Mouse (Mus musculus) adrenal gland, adult 18-20 months (tissue): ENCODE measurements at regions not wholly inside any gene's neighbourhood (a gene's known extent, or its start where the extent isn't known, plus 50 kb on each side); places are given as distances from the start of the nearest gene placed in this dataset.

ENCODE experiments used
- DNase-seq, 2 experiments: peaks; one replicate each; pipeline ENCODE4 v3.0.0; 2021 to 2022; ENCODE audit warnings: low spot score in 2 of 2

DNA sequence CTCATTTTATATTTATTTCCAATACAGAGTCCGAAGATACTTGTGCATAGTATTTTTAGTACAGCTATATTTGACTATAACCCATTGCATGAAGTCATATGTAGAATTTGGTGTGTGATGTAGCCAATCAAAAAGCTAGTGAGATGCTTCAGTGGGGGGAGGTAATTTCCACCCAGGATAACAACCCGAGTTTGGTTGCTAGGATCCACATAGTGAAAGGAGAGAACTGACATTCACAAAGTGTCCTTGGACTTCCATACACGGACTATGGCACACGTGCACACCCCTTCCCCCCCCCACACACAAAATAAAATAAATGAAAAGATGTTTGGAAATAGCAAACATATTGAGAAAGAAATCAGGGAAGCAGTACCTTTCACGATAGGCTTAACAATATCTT lies 137.2 kb downstream of the Gm815 start:
- DNase-seq: no peak

DNA sequence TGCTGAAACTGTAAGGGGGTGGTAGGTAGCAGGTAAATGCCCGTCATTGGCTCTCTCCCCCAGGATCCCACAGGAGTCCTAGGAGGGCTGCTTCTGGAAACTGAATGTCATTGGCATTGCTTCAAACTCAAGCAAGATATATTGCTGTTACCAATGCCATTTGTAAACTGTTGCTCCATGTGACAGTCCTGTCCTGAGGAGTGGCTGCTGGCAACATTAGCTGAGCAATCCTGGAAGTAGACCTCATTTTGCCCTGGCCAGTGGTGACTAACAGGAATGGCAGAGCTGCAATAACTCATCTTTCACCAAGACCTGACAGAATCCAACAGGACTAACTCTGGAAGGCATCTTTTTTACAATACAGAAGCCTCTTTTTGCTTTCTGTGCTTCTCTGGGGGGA lies 143.2 kb downstream of the Gm815 start:
- DNase-seq: peak in 1 of 2 experiments; percentile 14

DNA sequence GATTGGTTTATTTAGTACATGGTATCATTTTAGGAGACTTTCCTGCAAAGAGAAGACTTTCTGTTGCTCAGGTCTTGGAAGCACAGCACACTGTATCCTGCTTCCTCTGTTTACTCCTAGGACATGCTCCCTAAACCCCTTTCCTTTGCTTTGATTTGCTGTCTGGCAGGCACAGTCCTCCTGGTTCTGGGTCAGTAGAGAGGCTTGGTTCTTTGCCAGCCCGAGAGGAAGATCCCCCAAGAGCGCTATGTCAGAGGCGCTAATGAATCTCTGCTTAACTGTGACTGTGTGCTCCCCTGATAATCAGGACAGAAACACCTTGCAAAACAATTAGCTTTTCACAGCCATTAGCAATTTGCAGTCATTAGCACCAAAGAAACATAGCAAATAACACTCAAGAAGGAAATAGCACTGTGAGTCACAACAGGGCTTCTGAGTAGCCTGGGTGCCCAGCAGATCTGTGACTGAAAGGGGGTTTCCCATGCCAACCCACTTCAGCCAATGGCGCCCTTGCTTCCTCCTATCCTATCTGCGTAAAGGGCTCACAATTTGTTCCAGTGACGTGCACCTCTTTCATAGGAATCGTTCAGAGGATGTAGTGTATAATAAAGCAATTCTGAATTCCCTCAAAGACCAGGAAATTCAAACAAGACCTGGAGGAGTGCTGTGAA lies 145.5 kb downstream of the Gm815 start:
- no peak for DNase-seq

GRCm38 (mm10) chr19:27032621-27033020 lies 146.9 kb downstream of the Gm815 start:
- DNase-seq: no peak

DNA sequence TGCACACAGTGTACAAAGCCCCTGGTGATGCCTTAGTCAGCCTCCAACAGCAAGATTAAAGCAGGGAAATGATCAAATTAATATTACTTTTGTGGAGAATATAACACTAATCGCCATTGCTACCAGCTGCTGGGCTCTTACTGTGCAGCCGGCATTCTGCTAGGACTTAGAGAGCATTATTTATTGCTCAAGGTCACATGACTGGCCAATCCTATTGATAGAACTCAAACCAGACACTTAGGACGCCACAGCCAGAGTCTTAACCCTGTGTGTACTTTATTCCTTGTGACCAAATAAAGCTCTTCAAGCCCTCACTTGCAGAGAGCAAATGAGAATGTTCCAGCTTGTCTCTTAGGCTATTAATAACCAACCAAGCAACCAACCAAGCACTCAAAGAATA lies 152.6 kb downstream of the Gm815 start:
- no peak for DNase-seq

DNA sequence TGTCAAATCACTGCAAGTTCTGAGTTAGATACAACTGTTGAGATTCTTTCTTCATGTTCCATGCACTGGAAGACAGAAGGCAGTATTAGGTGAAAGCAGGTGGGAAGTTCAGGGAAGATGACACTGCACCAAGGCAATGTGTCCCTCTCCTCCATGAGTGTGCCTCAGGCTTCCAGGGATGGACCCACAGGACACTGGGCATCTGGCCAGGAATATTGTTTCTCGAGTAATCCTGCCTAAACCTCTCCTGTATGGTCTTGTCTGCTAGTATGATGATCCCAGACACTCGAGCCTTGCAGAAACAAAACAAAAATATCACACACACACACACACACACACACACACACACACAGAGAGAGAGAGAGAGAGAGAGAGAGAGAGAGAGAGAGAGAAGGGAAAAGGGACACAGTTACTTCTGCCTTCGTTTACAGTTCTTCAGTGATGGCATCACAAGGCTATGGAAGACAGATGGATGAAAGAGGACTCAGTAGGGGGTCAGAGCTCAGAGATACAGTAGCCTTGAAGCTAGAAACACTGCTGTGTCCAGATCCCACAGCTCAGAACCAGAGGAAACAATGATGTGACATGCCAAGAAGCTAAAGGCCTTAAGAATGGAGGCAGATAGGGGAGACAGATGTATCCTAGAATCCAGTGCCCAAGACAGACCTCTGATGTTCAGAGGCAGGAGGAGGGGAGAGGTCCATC lies 154.8 kb downstream of the Gm815 start:
- DNase-seq: no peak

DNA sequence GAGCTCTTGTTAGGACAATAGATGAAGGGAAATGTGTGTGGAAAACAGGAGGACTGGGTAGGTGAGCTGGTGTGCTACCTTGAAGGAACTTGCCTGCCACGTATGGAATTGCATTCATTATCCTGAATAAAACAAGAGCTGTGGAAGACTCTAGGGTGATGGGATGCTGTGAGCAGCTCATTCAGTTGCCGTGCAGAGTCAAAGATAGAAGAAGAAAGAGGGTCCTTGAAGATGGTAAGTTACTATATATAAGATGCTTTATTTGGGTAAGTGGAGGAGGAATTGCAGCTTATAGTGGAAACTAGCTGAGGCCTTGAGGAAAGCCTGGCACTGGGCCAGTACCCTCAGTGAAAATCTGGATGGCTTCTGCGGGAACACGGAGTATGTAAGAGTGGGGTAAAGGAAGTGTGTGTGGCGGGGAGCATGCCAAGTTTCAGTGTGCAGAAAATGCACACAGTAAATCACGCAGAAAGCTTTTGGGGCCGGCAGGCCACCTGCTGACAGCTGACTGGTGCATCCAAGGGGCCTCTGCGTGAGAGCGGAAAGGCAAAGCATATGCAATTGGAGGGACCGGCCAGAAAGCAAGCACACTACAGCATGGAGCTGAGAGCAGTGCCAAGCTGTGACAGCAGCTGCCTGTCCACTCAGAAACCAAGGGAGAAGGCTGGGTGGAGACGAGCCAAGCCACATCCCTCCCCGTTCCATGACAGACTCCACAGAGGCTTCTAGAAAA lies 149.7 kb upstream of the Vldlr start:
- DNase-seq: peak; percentile 3 to 32

DNA sequence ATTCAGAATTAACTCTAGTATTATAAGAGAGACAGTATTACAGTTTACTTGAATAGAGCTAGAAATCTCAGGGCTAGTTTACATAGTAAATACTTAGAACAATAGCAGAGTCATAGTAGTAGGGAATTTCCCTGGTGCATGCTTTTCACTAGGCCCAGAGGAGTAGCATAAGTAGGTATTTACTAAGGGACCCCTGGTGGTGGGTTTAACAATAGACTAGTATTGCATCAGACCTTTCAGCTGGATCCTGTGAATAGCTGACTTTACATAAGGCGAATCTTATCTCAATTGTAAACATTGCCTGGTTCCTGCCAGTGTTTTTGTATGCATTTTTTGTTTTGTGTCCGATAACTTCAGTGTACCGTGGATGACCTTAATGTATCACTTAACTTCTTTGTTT lies 143.0 kb upstream of the Vldlr start:
- DNase-seq: no peak

DNA sequence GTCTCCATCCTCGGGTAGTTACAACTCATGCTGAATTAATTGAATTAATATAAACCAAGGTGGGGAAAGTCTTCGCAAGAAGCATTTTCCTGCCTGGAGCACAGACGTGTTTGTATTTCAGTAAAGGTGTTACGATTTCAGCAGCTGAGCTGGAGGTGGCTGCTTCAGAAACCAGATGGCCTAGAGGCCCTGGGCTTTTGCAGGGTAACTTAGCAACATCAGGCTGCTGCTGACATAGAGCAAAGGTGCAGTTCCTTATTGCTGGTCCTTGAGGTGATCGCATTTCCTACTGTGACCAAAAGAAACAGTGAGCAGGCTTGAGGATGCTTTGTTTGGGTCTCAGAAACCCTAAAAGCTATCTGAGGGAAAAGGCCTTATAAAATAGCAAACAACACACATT lies 141.3 kb upstream of the Vldlr start:
- DNase-seq: no peak

GRCm38 (mm10) chr19:27076920-27077512 lies 139.3 kb upstream of the Vldlr start:
- no peak for DNase-seq

- no peak for DNase-seq
Observed at GRCm38 (mm10) chr19:27087344-27087743, 128.9 kb upstream of the Vldlr start.

DNA sequence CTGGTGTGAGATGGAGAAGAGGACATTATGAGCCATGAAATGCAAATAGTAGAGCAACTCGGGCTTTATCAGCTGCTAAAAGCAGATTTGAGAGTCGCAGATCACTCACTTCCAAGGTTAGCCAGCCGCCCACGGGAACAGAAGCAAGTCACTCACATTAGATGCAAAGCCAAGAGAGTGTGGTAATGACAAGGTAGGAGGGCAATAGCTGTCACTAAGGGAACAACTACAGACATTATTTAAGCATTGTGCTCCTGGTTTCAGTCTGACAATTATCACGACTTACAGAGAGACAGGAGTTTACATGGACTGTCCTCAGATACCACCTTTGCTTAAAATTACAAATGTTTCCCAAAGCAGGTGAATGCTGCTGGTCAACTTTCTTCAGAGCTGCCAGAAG lies 128.5 kb upstream of the Vldlr start:
- no peak for DNase-seq

DNA sequence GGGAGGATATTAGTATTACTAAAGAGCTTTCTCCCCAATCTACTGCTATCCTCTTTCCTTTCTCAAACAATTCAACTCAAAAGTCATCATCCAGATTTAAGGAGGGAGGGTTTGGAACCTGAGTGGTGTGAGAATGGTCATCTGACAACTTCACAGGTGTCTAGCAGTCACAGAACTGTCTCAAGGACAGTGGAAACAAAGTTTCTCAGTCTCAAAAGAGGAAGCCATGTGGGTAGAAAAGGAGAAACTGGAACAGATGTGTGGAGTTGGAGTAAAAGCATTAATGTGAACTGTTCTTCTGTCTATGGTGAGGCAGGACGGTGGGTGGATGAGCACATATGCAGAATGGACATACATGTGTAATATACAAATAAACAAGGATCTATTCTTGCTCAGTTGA lies 127.2 kb upstream of the Vldlr start:
- DNase-seq: no peak

DNA sequence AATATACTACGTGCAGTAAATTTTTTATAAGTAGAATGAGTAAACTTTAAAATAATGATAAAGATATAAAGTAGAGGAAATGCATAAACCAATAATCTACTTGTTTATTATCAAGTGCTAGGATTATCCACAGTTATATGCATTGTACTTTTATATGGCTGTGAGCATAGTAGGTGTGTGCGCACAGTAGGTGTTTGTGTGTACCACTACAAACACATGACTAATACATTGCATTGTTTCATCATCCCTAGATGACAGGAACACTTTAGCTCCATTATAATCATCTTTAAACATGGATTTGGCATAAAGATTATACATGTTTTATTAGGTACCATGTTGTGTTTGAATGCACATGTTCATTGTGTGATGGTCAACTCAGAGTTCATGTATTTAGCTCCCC lies 124.7 kb upstream of the Vldlr start:
- no peak for DNase-seq

GRCm38 (mm10) chr19:27094777-27095478 lies 121.4 kb upstream of the Vldlr start:
- DNase-seq: no peak

GRCm38 (mm10) chr19:27099921-27100320 lies 116.4 kb upstream of the Vldlr start:
- DNase-seq: no peak

GRCm38 (mm10) chr19:27110437-27110836 lies 105.8 kb upstream of the Vldlr start:
- DNase-seq: no peak

- no peak for DNase-seq
Observed at GRCm38 (mm10) chr19:27120876-27121275, 95.4 kb upstream of the Vldlr start.

DNA sequence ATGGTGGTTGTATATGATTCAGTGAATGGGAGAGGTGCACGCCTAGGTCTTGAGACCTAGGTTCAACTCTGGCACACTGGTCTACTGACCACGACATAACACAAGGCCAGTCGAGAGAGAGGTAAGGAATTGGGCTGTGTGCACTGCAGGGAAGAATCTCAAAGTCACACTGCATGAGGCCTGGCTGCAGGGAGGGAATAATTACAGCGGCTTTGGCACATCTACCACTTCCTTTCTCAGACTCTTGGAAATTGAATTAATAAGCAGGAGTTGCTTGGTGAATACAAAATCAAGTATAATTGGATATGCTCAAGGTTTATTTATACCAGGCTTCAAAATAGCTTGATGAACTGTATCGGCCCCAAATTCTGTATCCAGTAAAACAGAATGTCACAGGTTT lies 93.9 kb upstream of the Vldlr start:
- no peak for DNase-seq

- DNase-seq: no peak
Observed at GRCm38 (mm10) chr19:27123334-27123733, 93.0 kb upstream of the Vldlr start.

- peak; percentile 30 to 49 for DNase-seq
Observed at GRCm38 (mm10) chr19:27123806-27124469, 92.3 kb upstream of the Vldlr start.
